Mouse (Mus musculus): ENCODE measurements at regions not wholly inside any gene's neighbourhood (a gene's known extent, or its start where the extent isn't known, plus 50 kb on each side); places are given as distances from the start of the nearest gene placed in this dataset.

- Histone ChIP-seq H3K36me3 (ENCODE audit: control insufficient read depth, insufficient read depth, low read length, poor library complexity, severe bottlenecking) (no peaks in the 10 kb centered on the region), H3K27me3 (ENCODE audit: control insufficient read depth, insufficient read depth, low read length, poor library complexity, severe bottlenecking) (no peaks in the 10 kb centered on the region)
- DNase-seq (ENCODE audit: low read depth, low spot score) = peak; percentile 27
These were observed 92.6 kb upstream of the Ctsc start for GRCm38 (mm10) chr7:88185120-88185796.

- no peak for DNase-seq (ENCODE audit: low read depth, low spot score)
- H3K36me3 ChIP-seq (ENCODE audit: control insufficient read depth, insufficient read depth, low read length, poor library complexity, severe bottlenecking) = no peaks in the 10 kb centered on the region
- no peaks in the 10 kb centered on the region for H3K27me3 ChIP-seq (ENCODE audit: control insufficient read depth, insufficient read depth, low read length, poor library complexity, severe bottlenecking)
These were observed 90.3 kb upstream of the Ctsc start for GRCm38 (mm10) chr7:88187555-88187954.

GRCm38 (mm10) chr7:88192771-88193170, 85.1 kb upstream of the Ctsc start:
- Histone ChIP-seq H3K27me3 (ENCODE audit: control insufficient read depth, insufficient read depth, low read length, poor library complexity, severe bottlenecking) (no peaks in the 10 kb centered on the region), H3K36me3 (ENCODE audit: control insufficient read depth, insufficient read depth, low read length, poor library complexity, severe bottlenecking) (no peaks in the 10 kb centered on the region)
- DNase-seq (ENCODE audit: low read depth, low spot score) = peak; percentile 61

- Histone ChIP-seq H3K27me3 (ENCODE audit: control insufficient read depth, insufficient read depth, low read length, poor library complexity, severe bottlenecking) (no peaks in the 10 kb centered on the region), H3K36me3 (ENCODE audit: control insufficient read depth, insufficient read depth, low read length, poor library complexity, severe bottlenecking) (no peaks in the 10 kb centered on the region)
- DNase-seq (ENCODE audit: low read depth, low spot score) = no peak
These were observed 78.8 kb upstream of the Ctsc start for GRCm38 (mm10) chr7:88199043-88199442.

- Histone ChIP-seq H3K36me3 (ENCODE audit: control insufficient read depth, insufficient read depth, low read length, poor library complexity, severe bottlenecking) (no peaks in the 10 kb centered on the region), H3K27me3 (ENCODE audit: control insufficient read depth, insufficient read depth, low read length, poor library complexity, severe bottlenecking) (no peaks in the 10 kb centered on the region)
- DNase-seq (ENCODE audit: low read depth, low spot score) = no peak
These were observed 77.9 kb upstream of the Ctsc start for GRCm38 (mm10) chr7:88199929-88200538.

- Histone ChIP-seq H3K36me3 (ENCODE audit: control insufficient read depth, insufficient read depth, low read length, poor library complexity, severe bottlenecking) (no peaks in the 10 kb centered on the region), H3K27me3 (ENCODE audit: control insufficient read depth, insufficient read depth, low read length, poor library complexity, severe bottlenecking) (no peaks in the 10 kb centered on the region)
- peak; percentile 53 for DNase-seq (ENCODE audit: low read depth, low spot score)
These were observed 76.1 kb upstream of the Ctsc start for GRCm38 (mm10) chr7:88201658-88202364.

GRCm38 (mm10) chr7:88206223-88206827, 71.6 kb upstream of the Ctsc start:
- Histone ChIP-seq H3K36me3 (ENCODE audit: control insufficient read depth, insufficient read depth, low read length, poor library complexity, severe bottlenecking) (no peaks in the 10 kb centered on the region), H3K27me3 (ENCODE audit: control insufficient read depth, insufficient read depth, low read length, poor library complexity, severe bottlenecking) (no peaks in the 10 kb centered on the region)
- DNase-seq (ENCODE audit: low read depth, low spot score) = peak; percentile 55

- DNase-seq (ENCODE audit: low read depth, low spot score) = peak; percentile 57
- H3K36me3 ChIP-seq (ENCODE audit: control insufficient read depth, insufficient read depth, low read length, poor library complexity, severe bottlenecking) = no peaks in the 10 kb centered on the region
- no peaks in the 10 kb centered on the region for H3K27me3 ChIP-seq (ENCODE audit: control insufficient read depth, insufficient read depth, low read length, poor library complexity, severe bottlenecking)
These were observed 70.8 kb upstream of the Ctsc start for GRCm38 (mm10) chr7:88206914-88207710.

- no peak for DNase-seq (ENCODE audit: low read depth, low spot score)
- Histone ChIP-seq H3K27me3 (ENCODE audit: control insufficient read depth, insufficient read depth, low read length, poor library complexity, severe bottlenecking) (no peaks in the 10 kb centered on the region), H3K36me3 (ENCODE audit: control insufficient read depth, insufficient read depth, low read length, poor library complexity, severe bottlenecking) (no peaks in the 10 kb centered on the region)
These were observed 63.1 kb upstream of the Ctsc start for GRCm38 (mm10) chr7:88214713-88215198.

GRCm38 (mm10) chr7:88215425-88215824, 62.5 kb upstream of the Ctsc start:
- Histone ChIP-seq H3K36me3 (ENCODE audit: control insufficient read depth, insufficient read depth, low read length, poor library complexity, severe bottlenecking) (no peaks in the 10 kb centered on the region), H3K27me3 (ENCODE audit: control insufficient read depth, insufficient read depth, low read length, poor library complexity, severe bottlenecking) (no peaks in the 10 kb centered on the region)
- peak; percentile 50 for DNase-seq (ENCODE audit: low read depth, low spot score)

- peak; percentile 52 for DNase-seq (ENCODE audit: low read depth, low spot score)
- H3K27me3 ChIP-seq (ENCODE audit: control insufficient read depth, insufficient read depth, low read length, poor library complexity, severe bottlenecking) = no peaks in the 10 kb centered on the region
These were observed 55.7 kb upstream of the Ctsc start for GRCm38 (mm10) chr7:88222141-88222540.

GRCm38 (mm10) chr7:88225800-88226199, 52.1 kb upstream of the Ctsc start:
- H3K27me3 ChIP-seq (ENCODE audit: control insufficient read depth, insufficient read depth, low read length, poor library complexity, severe bottlenecking) = no peaks in the 10 kb centered on the region
- H3K36me3 ChIP-seq (ENCODE audit: control insufficient read depth, insufficient read depth, low read length, poor library complexity, severe bottlenecking) = no peaks in the 10 kb centered on the region
- DNase-seq (ENCODE audit: low read depth, low spot score) = peak; percentile 68

More at GRCm38 (mm10) chr7:88222141-88222540, 55.7 kb upstream of the Ctsc start:
- H3K36me3 ChIP-seq (ENCODE audit: control insufficient read depth, insufficient read depth, low read length, poor library complexity, severe bottlenecking) = no peaks in the 10 kb centered on the region

Measured in splenic B cell, adult 2 months (primary cell).